Mouse (Mus musculus) forebrain, postnatal 0 days (tissue): ENCODE data around the gene 9330182L06Rik. TPM values are rescaled to one million over a fixed set of nuclear protein-coding genes. Genes with fewer than 3 reads are reported as not detected.

Source experiments
- ATAC-seq: fragments of 200-750 bp; cut with Nextera tagmentation; 2 replicates; pipeline ENCODE4 v1.8.0; 2017; ENCODE audit warnings: mild to moderate bottlenecking, moderate library complexity
- DNase-seq: peaks from one replicate; pipeline ENCODE4 v3.0.0-alpha.2; 2015
- H3K27ac ChIP-seq: fragments of 300-500 bp; sonication (generic); 2 replicates; pipeline ENCODE4 v1.5.1; 2014; ENCODE audit warnings: low read depth, mild to moderate bottlenecking, antibody characterized with exemption, low read length, moderate library complexity, mixed read lengths
- H3K27me3 ChIP-seq: fragments of 300-500 bp; sonication (generic); 2 replicates; pipeline ENCODE4 v1.6.1; 2014; ENCODE audit warnings: mild to moderate bottlenecking, low read length, mixed read lengths; ENCODE audit not compliant: insufficient read depth
- H3K36me3 ChIP-seq: fragments of 300-500 bp; sonication (generic); 2 replicates; pipeline ENCODE4 v1.6.1; 2014; ENCODE audit warnings: mild to moderate bottlenecking, moderate library complexity; ENCODE audit not compliant: insufficient read depth
- H3K4me1 ChIP-seq: fragments of 300-500 bp; sonication (generic); 2 replicates; pipeline ENCODE4 v1.6.1; 2014; ENCODE audit warnings: antibody characterized with exemption; ENCODE audit not compliant: insufficient read depth
- H3K4me2 ChIP-seq: fragments of 300-500 bp; sonication (generic); 2 replicates; pipeline ENCODE4 v1.6.1; 2014; ENCODE audit warnings: low read depth, mild to moderate bottlenecking, moderate library complexity
- H3K4me3 ChIP-seq: fragments of 300-500 bp; sonication (generic); 2 replicates; pipeline ENCODE4 v1.5.1; 2014; ENCODE audit warnings: low read depth, low read length, mixed read lengths
- H3K9ac ChIP-seq: fragments of 300-500 bp; sonication (generic); 2 replicates; pipeline ENCODE4 v1.6.1; 2014; ENCODE audit warnings: mild to moderate bottlenecking
- H3K9me3 ChIP-seq: fragments of 300-500 bp; sonication (generic); 2 replicates; pipeline ENCODE4 v1.6.1; 2016; ENCODE audit warnings: low read length
- CTCF ChIP-seq: sonication (generic); IDR thresholded peaks from 2 replicates; pipeline ENCODE4 v1.5.1; 2016; ENCODE audit warnings: antibody characterized with exemption, control low read depth, low read depth
- WGBS: fragments of 180-500 bp; shearing (Covaris S2); extraction: QIAGEN DNeasy Blood & Tissue Kit; methylation state at CpG from one replicate; pipeline ENCODE4 v1.1.7; 2014; 5-methylcytosine and 5-hydroxymethylcytosine counted together
- polyA plus RNA-seq: library from polyadenylated mRNA; unstranded; fragments of >200 nt; fragmentation: Nextera tagmentation; extraction: Ambion mirVana; gene quantifications from 2 replicates; pipeline ENCODE4 v1.2.1, GENCODE M21; 2015
- total RNA-seq: library from RNA; depleted of rRNA; stranded (reverse); fragments of >200 nt; gene quantifications from 2 replicates; pipeline ENCODE4 v1.2.3, GENCODE M21; 2014

The 9330182L06Rik gene
- total and polyA plus RNA-seq, 2 experiments from 2014 or later = 17.5 to 38.7 TPM

DNA sequence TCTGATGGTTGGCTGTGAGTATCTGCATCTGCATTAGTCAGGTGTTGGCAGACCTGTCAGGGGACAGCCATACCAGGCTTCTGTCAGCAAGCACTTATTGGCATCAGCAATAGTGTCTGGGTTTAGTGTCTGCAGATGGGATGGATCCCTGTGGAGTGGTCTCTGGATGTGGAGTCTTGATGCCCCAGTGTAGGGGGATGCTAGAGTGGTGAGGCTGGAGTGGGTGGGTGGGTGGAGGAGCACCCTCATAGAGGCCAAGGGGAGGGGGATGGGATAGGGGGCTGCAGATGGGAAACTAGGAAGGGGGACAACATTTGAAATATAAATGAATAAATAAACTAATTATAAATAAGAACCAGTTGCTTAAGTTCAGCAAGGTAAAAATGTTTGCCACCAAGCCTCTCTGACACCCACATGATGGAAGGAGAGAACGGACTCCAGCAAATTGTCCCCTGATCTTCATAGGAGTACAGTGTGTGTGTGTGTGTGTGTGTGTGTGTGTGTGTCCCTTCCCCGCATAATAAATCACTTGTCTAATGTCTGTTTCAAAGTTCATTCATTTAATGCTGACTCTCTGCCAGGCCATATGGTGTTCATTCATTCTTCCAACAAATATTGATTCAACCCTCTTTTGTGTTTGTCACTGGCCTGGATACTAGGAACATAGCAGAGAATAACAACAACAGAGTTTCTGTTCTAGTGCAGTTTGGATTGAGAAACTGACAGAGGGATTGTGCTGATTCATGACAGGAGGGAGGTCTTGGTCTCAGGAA is 30.0 kb downstream of the 9330182L06Rik start:
- no peak for TF ChIP-seq CTCF
- peak; percentile 7 for DNase-seq

GRCm38 (mm10) chr5:9296550-9296928 is 30.6 kb downstream of the 9330182L06Rik start:
- DNase-seq = no peak
- TF ChIP-seq CTCF = no peak
- Histone ChIP-seq H3K36me3 (no peaks in the 10 kb centered on the region), H3K27me3 (no peaks in the 10 kb centered on the region), H3K9ac (no peak overlapping the region), H3K4me2 (no peak overlapping the region), H3K27ac (no peak overlapping the region), H3K4me3 (no peak overlapping the region), H3K9me3 (no peaks in the 10 kb centered on the region), H3K4me1 (no peaks in the 10 kb centered on the region)
- ATAC-seq = no peak

More for the DNA sequence above, 30.0 kb downstream of the 9330182L06Rik start:
- H3K4me2 ChIP-seq = no peak overlapping the region
- 33% methylated on average over 2 of the region's 2 CpGs for WGBS
- no peaks in the 10 kb centered on the region for H3K36me3 ChIP-seq
- H3K4me3 ChIP-seq = no peak overlapping the region
- H3K27ac ChIP-seq = no peak overlapping the region
- no peak overlapping the region for H3K9ac ChIP-seq
- H3K4me1 ChIP-seq = no peaks in the 10 kb centered on the region
- H3K27me3 ChIP-seq = no peaks in the 10 kb centered on the region
- ATAC-seq = peak; percentile 40; the same call in 1 of the 2 replicates
- no peaks in the 10 kb centered on the region for H3K9me3 ChIP-seq

- Histone ChIP-seq H3K4me3 (no peak overlapping the region), H3K27me3 (no peaks in the 10 kb centered on the region), H3K9ac (no peak overlapping the region), H3K4me1 (no peaks in the 10 kb centered on the region), H3K9me3 (no peaks in the 10 kb centered on the region), H3K27ac (no peak overlapping the region), H3K4me2 (no peak overlapping the region), H3K36me3 (no peaks in the 10 kb centered on the region)
- whole genome bisulfite sequencing = 48% methylated on average over 1 of the region's 1 CpGs
- no peak for TF ChIP-seq CTCF
- ATAC-seq (no peak), DNase-seq (no peak)
Measured at GRCm38 (mm10) chr5:9326863-9327262, 60.9 kb downstream of the 9330182L06Rik start.

DNA sequence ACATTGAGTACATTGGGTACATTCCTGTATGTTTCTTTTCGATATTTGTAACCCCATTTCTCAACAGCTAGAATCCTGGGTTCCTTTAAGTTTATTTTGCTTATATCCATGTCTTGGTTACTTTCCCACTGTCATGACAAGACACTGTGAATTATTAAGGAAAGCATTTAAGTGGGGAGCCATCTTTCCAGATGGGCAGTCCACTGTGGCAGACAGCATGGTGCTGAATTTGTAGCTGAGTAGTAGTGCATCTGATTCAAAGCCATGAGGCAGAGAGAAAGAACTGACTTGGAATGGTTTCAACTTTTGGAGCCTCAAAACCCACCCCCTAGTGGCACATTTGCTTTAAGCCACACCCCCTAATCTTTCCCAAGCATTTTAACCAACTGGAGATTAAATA is 61.6 kb downstream of the 9330182L06Rik start:
- Histone ChIP-seq H3K9me3 (no peaks in the 10 kb centered on the region), H3K4me3 (no peak overlapping the region), H3K27me3 (no peaks in the 10 kb centered on the region), H3K27ac (no peak overlapping the region), H3K4me1 (no peaks in the 10 kb centered on the region), H3K36me3 (no peaks in the 10 kb centered on the region), H3K4me2 (no peak overlapping the region), H3K9ac (no peak overlapping the region)
- whole genome bisulfite sequencing = 90% methylated on average over 1 of the region's 1 CpGs
- DNase-seq (no peak), ATAC-seq (no peak)
- no peak for TF ChIP-seq CTCF

GRCm38 (mm10) chr5:9338756-9339510 is 73.0 kb downstream of the 9330182L06Rik start:
- no peak overlapping the region; the same call in 1 of the 2 replicates for H3K9ac ChIP-seq
- no peak for TF ChIP-seq CTCF
- no peak overlapping the region; the same call in 1 of the 2 replicates for H3K4me2 ChIP-seq
- H3K27ac ChIP-seq = peak overlapping the region; percentile 57; the same call in 1 of the 2 replicates
- DNase-seq (peak; percentile 32), ATAC-seq (peak; percentile 61)
- no peaks in the 10 kb centered on the region for H3K4me1 ChIP-seq
- H3K27me3 ChIP-seq = no peaks in the 10 kb centered on the region
- H3K4me3 ChIP-seq = no peak overlapping the region
- H3K36me3 ChIP-seq = no peaks in the 10 kb centered on the region
- H3K9me3 ChIP-seq = no peaks in the 10 kb centered on the region
- 19% methylated on average over 7 of the region's 7 CpGs for WGBS

DNA sequence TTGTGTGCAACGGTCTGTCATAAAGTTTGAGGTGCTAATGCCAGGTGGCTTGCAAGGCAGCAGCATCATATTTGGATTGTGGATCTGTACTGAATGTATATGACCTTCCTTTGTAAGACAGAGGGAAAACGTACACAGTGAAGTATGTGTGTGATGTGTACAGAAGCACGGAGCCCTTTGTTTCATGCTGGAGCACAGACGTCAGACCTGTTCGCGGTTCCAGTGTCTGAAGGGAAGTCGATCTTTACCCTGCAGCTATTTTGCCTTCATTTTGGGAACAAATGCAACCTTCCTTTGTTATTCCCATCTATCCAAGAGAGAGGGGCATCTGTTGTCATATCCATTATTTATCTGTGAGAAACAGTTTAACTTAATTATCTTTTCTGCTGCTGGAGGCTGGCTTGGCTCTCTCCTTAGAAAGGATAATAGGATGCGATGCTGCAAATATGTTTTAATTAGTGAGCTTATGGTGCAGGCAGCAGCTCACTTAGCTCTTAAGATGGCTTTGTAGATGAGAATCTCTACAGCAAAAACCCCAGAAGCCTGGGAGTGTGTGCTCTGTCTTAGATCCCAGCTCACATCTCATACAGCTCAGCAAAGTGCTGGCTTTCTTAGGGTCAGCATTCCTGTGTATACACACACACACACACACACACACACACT is 73.7 kb downstream of the 9330182L06Rik start:
- 21% methylated on average over 8 of the region's 8 CpGs for WGBS
- Histone ChIP-seq H3K9ac (peak overlapping the region; percentile 33; the same call in 1 of the 2 replicates), H3K4me2 (no peak overlapping the region; the same call in 1 of the 2 replicates), H3K9me3 (no peaks in the 10 kb centered on the region), H3K4me1 (no peaks in the 10 kb centered on the region), H3K27me3 (no peaks in the 10 kb centered on the region), H3K4me3 (no peak overlapping the region), H3K36me3 (no peaks in the 10 kb centered on the region), H3K27ac (peak overlapping the region; percentile 57)
- ATAC-seq = peak; percentile 76
- peak; percentile 43 for DNase-seq
- TF ChIP-seq CTCF = no peak
